Mouse (Mus musculus) embryonic facial prominence, embryonic 10.5 days (tissue): ENCODE data around the gene Hacd3. TPM values are rescaled to one million over a fixed set of nuclear protein-coding genes. Genes with fewer than 3 reads are reported as not detected.
"Not testable (repeated sequence)": the region's sequence is repeated elsewhere in the genome, so short reads cannot be mapped to it uniquely, and the experiment has no call there.

Source experiments
- DNase-seq: peaks from one replicate; pipeline ENCODE4 v3.0.0-alpha.2; 2017; ENCODE audit warnings: low spot score
- H3K27ac ChIP-seq: fragments of 300-500 bp; sonication (generic); replicated peaks from 2 replicates; pipeline ENCODE4 v1.5.1; 2016; ENCODE audit warnings: mild to moderate bottlenecking
- H3K27me3 ChIP-seq: fragments of 300-500 bp; sonication (generic); replicated peaks from 2 replicates; pipeline ENCODE4 v1.6.1; 2016; ENCODE audit warnings: low read depth, mild to moderate bottlenecking; ENCODE audit not compliant: poor library complexity, severe bottlenecking
- H3K36me3 ChIP-seq: fragments of 300-500 bp; sonication (generic); replicated peaks from 2 replicates; pipeline ENCODE4 v1.6.1; 2016; ENCODE audit warnings: mild to moderate bottlenecking, moderate library complexity
- H3K4me1 ChIP-seq: fragments of 300-500 bp; sonication (generic); 2 replicates; pipeline ENCODE4 v1.6.1; 2016
- H3K4me3 ChIP-seq: fragments of 300-500 bp; sonication (generic); 2 replicates; pipeline ENCODE4 v1.5.1; 2016; ENCODE audit warnings: mild to moderate bottlenecking, moderate library complexity
- H3K9me3 ChIP-seq: fragments of 300-500 bp; sonication (generic); 2 replicates; pipeline ENCODE4 v1.6.1; 2016; ENCODE audit warnings: mild to moderate bottlenecking
- WGBS: fragments of 180-500 bp; shearing (Covaris S2); methylation state at CpG from one replicate; pipeline ENCODE4 v1.1.7; 2016; 5-methylcytosine and 5-hydroxymethylcytosine counted together
- polyA plus RNA-seq: library from polyadenylated mRNA; unstranded; fragments of >200 nt; fragmentation: Nextera tagmentation; extraction: Ambion mirVana; gene quantifications from 2 replicates; pipeline ENCODE4 v1.2.1, GENCODE M21; 2016

The Hacd3 gene
- polyA plus RNA-seq: 104 and 105 TPM in 2 replicates

DNA sequence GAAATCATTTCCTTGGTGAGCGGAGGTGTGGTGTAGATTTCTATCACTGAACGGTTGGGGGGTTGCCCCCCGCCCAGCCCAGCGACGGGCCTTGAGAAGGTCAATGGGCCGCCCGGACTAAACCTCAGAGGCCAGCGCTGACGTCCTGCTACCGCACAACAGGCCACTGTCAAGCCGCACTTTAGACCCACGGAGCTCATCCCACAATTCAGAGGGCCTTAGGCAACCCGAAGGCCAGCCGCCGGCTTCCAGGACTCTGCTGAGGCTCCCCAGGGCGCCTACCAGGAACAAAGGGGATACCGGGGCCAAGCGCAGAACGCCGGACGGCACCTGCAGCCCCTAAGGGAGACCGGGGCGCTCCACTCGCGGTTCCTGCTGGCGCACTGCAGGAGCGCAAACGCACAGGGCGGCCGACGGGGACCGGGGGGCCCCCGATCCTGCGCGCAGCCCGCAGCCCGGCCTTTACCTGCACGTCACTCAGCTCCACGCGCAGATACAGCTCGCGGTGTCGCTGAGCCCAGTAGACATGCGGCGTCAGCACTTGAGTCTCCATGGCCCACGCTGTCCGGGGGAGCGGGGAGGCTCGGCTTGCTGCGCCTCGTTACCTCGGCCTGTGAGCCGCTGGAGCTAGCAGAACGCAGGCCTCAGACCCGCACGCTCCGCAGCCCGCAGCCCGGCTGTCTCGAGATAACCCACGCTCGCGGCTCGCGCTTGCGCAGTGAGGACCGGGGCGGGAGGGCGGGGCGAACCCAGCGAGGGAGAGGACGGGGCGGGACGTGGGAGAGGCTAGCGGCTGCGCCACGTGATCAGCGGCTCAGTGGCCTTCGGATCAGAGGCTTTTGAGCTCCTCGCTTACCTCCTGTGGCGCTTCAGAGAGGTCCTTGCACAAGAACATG, at the start of gene Hacd3:
Gene Hacd3, minus strand, starts transcription at position 703 of the 896 bp plus-strand sequence.
- peak within 1 kb of the TSS; percentile 94 for H3K27ac ChIP-seq
- H3K27me3 ChIP-seq: peaks cover 8% of the 10 kb centered on the region
- H3K4me1 ChIP-seq: peaks cover 46% of the 10 kb centered on the region
- peak; percentile 96 for DNase-seq
- no peaks in the 10 kb centered on the region for H3K9me3 ChIP-seq
- H3K36me3 ChIP-seq: no peaks in the 10 kb centered on the region
- under 1% methylated on average over 81 of the region's 81 CpGs for WGBS
- peak within 1 kb of the TSS; percentile 97 for H3K4me3 ChIP-seq

DNA sequence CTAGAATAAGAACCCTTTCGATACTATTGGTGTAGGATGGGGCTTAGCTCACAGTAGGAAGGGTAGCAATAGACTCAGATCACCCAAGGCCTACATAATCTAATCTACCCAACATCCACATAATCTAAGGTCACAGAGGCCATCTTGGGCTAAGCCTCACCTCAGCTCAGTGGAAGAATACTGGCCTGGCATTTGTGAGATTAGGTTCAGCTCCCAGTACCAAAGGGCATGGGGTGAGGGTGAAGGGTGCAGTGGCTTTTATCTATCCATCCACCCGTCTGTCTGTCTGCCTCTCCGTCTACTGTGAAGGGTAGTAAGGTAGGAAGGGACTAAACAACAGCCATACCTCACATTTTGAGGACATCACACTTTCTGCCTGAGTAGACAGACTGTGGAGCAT, 49.1 kb upstream of the Hacd3 start:
- Histone ChIP-seq H3K36me3 (peaks cover 98% of the 10 kb centered on the region), H3K4me1 (no peaks in the 10 kb centered on the region), H3K27me3 (no peaks in the 10 kb centered on the region), H3K4me3 (no peak overlapping the region), H3K27ac (no peak overlapping the region), H3K9me3 (no peaks in the 10 kb centered on the region)
- 91% methylated on average over 3 of the region's 3 CpGs for WGBS
- no peak for DNase-seq

DNA sequence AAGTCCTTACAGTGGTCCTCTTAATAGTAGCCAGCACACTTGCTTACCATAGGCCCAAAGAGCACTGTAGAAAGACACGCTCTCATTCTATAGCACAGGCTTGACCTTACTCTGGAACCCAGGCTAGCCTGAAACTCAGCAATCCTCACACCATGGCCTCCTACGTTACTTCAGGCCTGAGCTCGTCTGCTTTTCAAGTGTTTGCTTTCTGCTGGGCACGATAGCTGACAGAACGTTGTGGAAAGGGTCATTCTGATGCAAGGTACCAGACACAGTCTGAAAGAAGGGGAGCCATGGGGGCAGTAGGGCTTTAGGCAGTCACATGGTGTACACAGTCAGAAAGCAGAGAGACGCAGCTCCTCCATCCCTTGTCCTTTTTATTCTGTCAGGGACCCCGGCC, 42.8 kb upstream of the Hacd3 start:
- WGBS: 92% methylated on average over 7 of the region's 7 CpGs
- H3K4me3 ChIP-seq: no peak overlapping the region
- no peaks in the 10 kb centered on the region for H3K27me3 ChIP-seq
- DNase-seq: no peak
- no peaks in the 10 kb centered on the region for H3K4me1 ChIP-seq
- H3K36me3 ChIP-seq: peaks cover 93% of the 10 kb centered on the region
- no peaks in the 10 kb centered on the region for H3K9me3 ChIP-seq
- no peak overlapping the region for H3K27ac ChIP-seq

DNA sequence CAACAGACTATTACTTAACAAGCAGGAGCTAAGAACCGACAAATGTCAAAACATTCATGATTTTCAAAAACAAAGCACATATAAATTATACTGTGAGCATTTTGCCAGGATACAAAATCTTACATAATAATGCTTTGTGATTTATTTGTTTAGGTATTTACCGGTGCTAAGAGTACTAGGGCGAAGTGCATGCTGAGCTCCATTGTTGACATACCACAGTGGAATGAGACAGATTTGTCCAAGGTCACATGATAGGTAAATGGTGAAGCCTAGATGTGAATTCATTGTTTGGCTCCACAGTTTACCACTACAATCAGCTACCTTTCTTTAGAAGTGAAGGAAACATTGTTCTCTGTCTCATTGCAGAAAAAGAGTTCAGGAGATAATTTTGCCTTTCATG, 29.5 kb upstream of the Hacd3 start:
- Histone ChIP-seq H3K9me3 (no peaks in the 10 kb centered on the region), H3K4me1 (no peaks in the 10 kb centered on the region), H3K27me3 (no peaks in the 10 kb centered on the region), H3K27ac (no peak overlapping the region), H3K4me3 (no peak overlapping the region), H3K36me3 (peaks cover 99% of the 10 kb centered on the region)
- DNase-seq: no peak
- 95% methylated on average over 3 of the region's 3 CpGs for WGBS

DNA sequence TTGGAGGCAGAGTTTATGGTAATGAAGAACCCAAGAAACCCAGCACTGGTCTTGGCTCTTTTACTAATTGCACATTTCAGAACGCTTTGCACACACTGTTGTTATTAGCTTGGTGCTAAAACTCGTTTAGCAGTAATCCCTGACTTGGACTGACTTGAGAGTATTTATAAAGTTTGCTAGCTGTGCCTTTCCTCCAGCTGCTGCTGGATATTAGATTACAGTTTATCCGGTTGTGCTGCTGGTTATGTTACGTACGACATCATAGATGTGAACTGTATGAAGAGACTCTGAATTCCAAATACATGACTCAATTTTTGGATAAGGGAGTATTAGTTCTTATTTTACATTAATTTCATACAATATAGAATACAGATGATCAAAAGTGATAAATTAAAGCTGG, 27.9 kb upstream of the Hacd3 start:
- no peak overlapping the region for H3K27ac ChIP-seq
- no peaks in the 10 kb centered on the region for H3K27me3 ChIP-seq
- H3K9me3 ChIP-seq: no peaks in the 10 kb centered on the region
- 95% methylated on average over 5 of the region's 5 CpGs for WGBS
- no peaks in the 10 kb centered on the region for H3K4me1 ChIP-seq
- H3K4me3 ChIP-seq: no peak overlapping the region
- peaks cover 99% of the 10 kb centered on the region for H3K36me3 ChIP-seq
- DNase-seq: no peak

DNA sequence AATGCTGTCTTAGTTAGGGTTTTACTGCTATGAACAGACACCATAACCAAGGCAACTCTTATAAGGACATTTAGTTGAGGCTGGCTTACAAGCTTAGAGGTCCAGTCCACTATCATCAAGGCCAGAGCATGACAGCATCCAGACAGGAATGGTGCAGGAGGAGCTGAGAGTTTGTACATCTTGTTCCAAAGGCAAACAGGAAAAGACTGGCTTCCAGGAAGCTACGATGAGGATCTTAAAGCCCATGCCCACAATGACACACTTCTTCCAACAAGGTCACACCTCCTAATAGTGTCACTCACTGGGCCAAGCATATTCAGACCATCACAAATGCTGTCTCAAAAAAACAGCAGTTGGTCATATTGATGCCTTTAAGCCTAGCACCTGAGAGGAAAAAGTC, 25.5 kb upstream of the Hacd3 start:
- H3K27ac ChIP-seq: no peak overlapping the region
- 85% methylated on average over 1 of the region's 1 CpGs for WGBS
- no peak for DNase-seq
- H3K4me1 ChIP-seq: no peaks in the 10 kb centered on the region
- H3K27me3 ChIP-seq: no peaks in the 10 kb centered on the region
- H3K9me3 ChIP-seq: no peaks in the 10 kb centered on the region
- no peak overlapping the region for H3K4me3 ChIP-seq
- H3K36me3 ChIP-seq: peaks cover 99% of the 10 kb centered on the region

DNA sequence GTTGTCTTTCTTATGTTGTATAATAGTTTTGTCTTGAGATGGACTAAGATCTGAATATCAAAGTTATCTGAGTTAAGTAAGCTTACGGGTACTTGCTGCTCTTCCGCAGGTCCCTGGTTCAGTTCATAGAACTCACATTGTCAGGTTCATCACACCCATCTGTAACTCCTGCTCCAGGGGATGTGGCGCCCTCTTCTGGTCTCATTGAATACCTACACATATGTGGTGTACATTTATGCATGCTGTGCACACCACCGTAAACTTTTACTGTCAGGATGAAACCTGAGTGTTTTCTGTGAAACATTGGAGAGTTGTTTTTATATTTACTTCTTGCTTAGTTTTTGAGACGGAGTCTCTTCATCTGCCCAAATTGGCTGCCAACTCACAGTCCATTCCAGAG, 19.9 kb upstream of the Hacd3 start:
- no peaks in the 10 kb centered on the region for H3K9me3 ChIP-seq
- H3K4me3 ChIP-seq: no peak overlapping the region
- H3K27ac ChIP-seq: no peak overlapping the region
- peaks cover 98% of the 10 kb centered on the region for H3K36me3 ChIP-seq
- WGBS: 96% methylated on average over 5 of the region's 5 CpGs
- no peak for DNase-seq
- H3K27me3 ChIP-seq: no peaks in the 10 kb centered on the region
- no peaks in the 10 kb centered on the region for H3K4me1 ChIP-seq

DNA sequence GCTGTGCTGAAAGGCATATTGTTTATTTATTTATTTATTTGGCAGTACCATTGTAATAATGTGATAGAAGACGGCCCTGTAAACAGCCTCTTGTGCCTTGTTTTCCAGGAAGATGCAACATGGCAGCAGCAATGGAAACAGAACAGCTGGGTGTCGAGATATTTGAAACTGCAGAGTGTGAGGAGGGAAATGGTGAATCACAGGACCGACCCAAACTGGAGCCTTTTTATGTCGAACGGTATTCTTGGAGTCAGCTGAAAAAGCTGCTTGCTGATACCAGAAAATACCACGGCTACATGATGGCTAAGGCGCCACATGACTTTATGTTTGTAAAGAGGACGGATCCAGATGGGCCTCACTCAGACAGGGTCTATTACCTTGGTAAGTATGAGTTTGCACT, 15.4 kb upstream of the Hacd3 start:
- no peak overlapping the region for H3K4me3 ChIP-seq
- no peaks in the 10 kb centered on the region for H3K9me3 ChIP-seq
- no peak for DNase-seq
- peaks cover 63% of the 10 kb centered on the region for H3K36me3 ChIP-seq
- H3K27ac ChIP-seq: no peak overlapping the region
- no peaks in the 10 kb centered on the region for H3K27me3 ChIP-seq
- peaks cover 16% of the 10 kb centered on the region for H3K4me1 ChIP-seq
- WGBS: 94% methylated on average over 8 of the region's 8 CpGs

DNA sequence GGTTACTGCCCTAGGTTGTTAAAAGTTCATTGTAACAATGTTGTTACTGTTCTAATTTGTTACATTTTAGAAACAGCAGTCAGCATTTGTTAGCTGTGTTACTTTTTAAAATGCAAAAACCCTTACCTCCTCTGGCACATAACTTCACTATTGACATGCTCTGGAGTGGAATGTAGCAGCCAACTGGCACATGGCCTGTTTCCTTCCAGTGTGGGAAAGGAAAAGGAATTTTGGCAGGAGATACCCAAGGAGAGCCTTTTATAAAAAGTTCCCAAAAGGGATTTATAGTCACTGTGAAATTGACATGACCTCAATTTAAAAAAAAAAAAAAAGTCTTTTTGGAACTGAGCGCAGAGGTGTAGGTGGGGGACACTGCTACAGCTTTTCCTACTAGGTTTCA, 15.0 kb upstream of the Hacd3 start:
- no peaks in the 10 kb centered on the region for H3K9me3 ChIP-seq
- no peak overlapping the region for H3K4me3 ChIP-seq
- DNase-seq: no peak
- peaks cover 59% of the 10 kb centered on the region for H3K36me3 ChIP-seq
- 96% methylated on average over 1 of the region's 1 CpGs for WGBS
- H3K27me3 ChIP-seq: no peaks in the 10 kb centered on the region
- peaks cover 17% of the 10 kb centered on the region for H3K4me1 ChIP-seq
- no peak overlapping the region for H3K27ac ChIP-seq

DNA sequence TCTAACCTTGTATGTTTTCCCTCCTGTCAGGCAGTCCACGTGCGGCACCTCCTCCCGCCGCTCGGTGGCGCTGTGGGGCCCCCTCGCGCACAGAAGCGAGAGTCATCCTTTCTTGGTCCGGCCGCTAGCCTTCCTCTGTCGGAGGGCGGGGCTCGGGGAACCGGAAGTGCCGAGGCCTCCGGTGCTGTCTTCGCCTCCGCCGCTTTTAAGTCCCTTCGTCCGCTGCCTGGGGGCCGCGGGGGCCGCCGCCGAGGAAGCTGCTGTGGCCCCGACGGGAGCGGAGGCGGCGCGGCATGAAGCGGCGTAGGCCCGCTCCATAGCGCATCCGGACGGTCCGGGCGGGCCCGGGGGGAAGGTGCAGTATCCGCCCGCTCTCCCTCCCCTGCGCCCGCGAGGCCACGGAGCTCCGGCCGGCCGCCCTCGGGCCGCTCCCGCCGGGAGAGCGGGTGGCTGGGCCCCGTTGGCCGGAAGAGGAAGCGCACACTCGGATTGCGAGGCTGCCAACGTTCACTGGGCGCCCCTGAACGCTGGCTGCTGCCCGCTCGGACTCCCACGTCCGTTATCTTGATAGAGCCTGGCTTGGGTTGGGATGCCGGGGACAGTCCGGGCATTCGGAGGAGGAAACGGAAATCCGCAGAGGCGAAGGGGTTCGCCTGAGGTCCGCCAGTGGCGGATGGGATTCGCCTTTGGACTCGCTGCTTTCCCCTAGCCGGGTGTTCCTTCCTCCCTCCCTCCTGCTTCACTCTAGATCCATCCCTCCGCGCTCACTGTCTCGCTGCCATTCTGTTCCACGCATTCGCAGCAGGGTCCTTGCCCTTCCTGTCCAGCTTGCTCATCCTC, 11.0 kb upstream of the Hacd3 start, which contains the start of gene Dpp8:
Gene Dpp8, plus strand, starts transcription at position 146 of the 840 bp plus-strand sequence.
- Histone ChIP-seq H3K9me3 (no peaks in the 10 kb centered on the region), H3K36me3 (peaks cover 20% of the 10 kb centered on the region), H3K4me3 (peak within 1 kb of the TSS; percentile 96), H3K27me3 (no peaks in the 10 kb centered on the region), H3K4me1 (peaks cover 20% of the 10 kb centered on the region), H3K27ac (peak within 1 kb of the TSS; percentile 96)
- DNase-seq: peak; percentile 94
- under 1% methylated on average over 85 of the region's 85 CpGs for WGBS

DNA sequence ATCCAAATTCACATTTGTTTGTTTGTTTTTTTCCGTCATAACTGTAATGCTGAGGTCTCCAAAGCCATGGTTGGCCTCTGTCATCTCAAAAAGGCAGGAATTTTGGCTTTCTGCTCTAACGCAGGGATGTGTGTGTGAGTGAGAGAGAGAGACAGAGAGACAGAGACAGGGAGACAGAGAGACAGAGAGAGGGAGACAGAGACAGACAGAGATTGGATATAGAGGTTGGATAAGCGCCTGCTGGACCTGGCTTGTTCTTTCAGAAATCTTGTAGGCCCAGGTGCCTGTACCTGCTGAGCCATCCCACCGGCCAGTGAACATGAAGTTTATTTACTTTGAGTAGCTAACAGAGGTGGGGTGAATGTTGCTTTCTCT, 10.4 kb upstream of the Hacd3 start:
- peaks cover 14% of the 10 kb centered on the region for H3K36me3 ChIP-seq
- no peak for DNase-seq
- no peaks in the 10 kb centered on the region for H3K9me3 ChIP-seq
- peak overlapping the region; percentile 96; the same call in 1 of the 2 replicates for H3K27ac ChIP-seq
- peak overlapping the region; percentile 96 for H3K4me3 ChIP-seq
- peaks cover 20% of the 10 kb centered on the region for H3K4me1 ChIP-seq
- WGBS: 33% methylated on average over 4 of the region's 4 CpGs
- H3K27me3 ChIP-seq: no peaks in the 10 kb centered on the region

DNA sequence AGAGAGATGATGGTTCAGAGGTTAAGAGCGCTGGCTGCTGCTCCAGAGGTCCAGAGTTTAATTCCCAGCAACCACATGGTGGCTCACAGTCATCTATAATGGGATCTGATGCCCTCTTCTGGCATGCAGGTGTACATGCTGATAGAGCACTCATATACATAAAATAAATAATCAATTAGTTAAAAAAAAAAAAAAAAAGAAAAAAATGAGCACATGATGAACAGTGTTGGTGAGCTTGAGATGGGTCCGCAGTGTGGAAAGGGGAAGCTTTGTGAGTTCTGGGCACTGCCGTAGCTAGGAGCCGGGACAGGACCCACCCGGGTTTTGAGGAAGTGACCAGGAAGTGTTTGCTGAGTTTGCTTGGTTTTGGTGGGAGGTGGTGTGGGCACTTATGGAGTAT, 9.9 kb upstream of the Hacd3 start:
- H3K27ac ChIP-seq, H3K9me3 ChIP-seq, H3K4me3 ChIP-seq, H3K36me3 ChIP-seq, H3K27me3 ChIP-seq, DNase-seq: not testable (repeated sequence)
- peaks cover 20% of the 10 kb centered on the region for H3K4me1 ChIP-seq
- WGBS: 68% methylated on average over 5 of the region's 5 CpGs
